Mouse (Mus musculus) spleen, adult 2 months (tissue): ENCODE measurements around the gene Prkca.

ENCODE experiments used
- CTCF ChIP-seq: fragments of 200-500 bp; IDR thresholded peaks from 2 replicates; pipeline ENCODE4 v1.5.1; 2011; ENCODE audit warnings: mild to moderate bottlenecking, inconsistent platforms; ENCODE audit not compliant: insufficient read depth, insufficient read length, insufficient replicate concordance; ENCODE audit errors: extremely low read depth
- POLR2A ChIP-seq: fragments of 200-500 bp; IDR thresholded peaks from 2 replicates; pipeline ENCODE4 v1.6.1; 2011; ENCODE audit warnings: low read depth, low read length, inconsistent platforms

DNA sequence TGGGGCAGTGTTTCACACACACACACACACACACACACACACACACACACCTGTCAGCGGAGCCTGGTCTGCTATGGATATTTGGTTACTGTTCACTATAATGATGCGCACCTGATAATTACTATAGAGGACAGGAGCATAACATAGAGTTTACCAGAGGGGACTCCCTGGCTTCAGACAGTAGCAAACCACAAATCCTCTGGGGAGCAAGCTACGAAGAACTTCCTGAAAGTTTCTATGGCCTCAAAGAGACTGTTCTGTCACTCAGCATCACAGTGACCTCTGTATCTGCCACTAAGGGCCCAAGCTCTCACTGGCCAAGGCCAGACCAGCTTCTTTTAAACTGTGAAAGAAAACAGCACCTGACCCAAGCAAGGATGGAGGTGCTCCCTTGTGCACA is 229.6 kb downstream of the Prkca start:
- TF ChIP-seq POLR2A (no peak), CTCF (no peak)
